Mouse (Mus musculus): ENCODE data around the gene Gabrb1. TPM values are rescaled to one million over a fixed set of nuclear protein-coding genes. Genes with fewer than 3 reads are reported as not detected.

The Gabrb1 gene
- polyA plus RNA-seq, 1 experiment, result not detected

- 90% methylated on average over 5 of the region's 5 CpGs for WGBS
- DNase-seq (ENCODE audit: low read depth in 1 of 2, low spot score in 2 of 2), result no peak
- TF ChIP-seq POLR2A (IDR thresholded peaks at IDR 0.05; ENCODE audit: low read depth, low read length), result no peak
- no peak for TF ChIP-seq CTCF (IDR thresholded peaks at IDR 0.05; ENCODE audit: extremely low read depth, insufficient read depth, insufficient read length, insufficient replicate concordance)
- Histone ChIP-seq H3K27me3 (ENCODE audit: control insufficient read depth, insufficient read depth, low read length) (peaks cover 5% of the 10 kb centered on the region; the same call in 1 of the 2 replicates), H3K4me1 (ENCODE audit: control insufficient read depth, insufficient read depth, insufficient read length) (peaks cover 3% of the 10 kb centered on the region; the same call in 1 of the 2 replicates), H3K36me3 (ENCODE audit: control insufficient read depth, insufficient read depth, low read length) (no peaks in the 10 kb centered on the region), H3K27ac (ENCODE audit: insufficient read depth, low read length) (no peak overlapping the region), H3K4me3 (ENCODE audit: extremely low read depth, insufficient read depth, insufficient read length) (no peak overlapping the region)
Observed at GRCm38 (mm10) chr5:71654056-71654455, 3.9 kb upstream of the Gabrb1 start.

GRCm38 (mm10) chr5:71656771-71657170 lies 1.1 kb upstream of the Gabrb1 start:
- peaks cover 3% of the 10 kb centered on the region; the same call in 1 of the 2 replicates for H3K4me1 ChIP-seq (ENCODE audit: control insufficient read depth, insufficient read depth, insufficient read length)
- peaks cover 5% of the 10 kb centered on the region; the same call in 1 of the 2 replicates for H3K27me3 ChIP-seq (ENCODE audit: control insufficient read depth, insufficient read depth, low read length)
- WGBS, result 7% methylated on average over 10 of the region's 10 CpGs
- H3K27ac ChIP-seq (ENCODE audit: insufficient read depth, low read length), result no peak overlapping the region
- no peaks in the 10 kb centered on the region for H3K36me3 ChIP-seq (ENCODE audit: control insufficient read depth, insufficient read depth, low read length)
- DNase-seq (ENCODE audit: low read depth in 1 of 2, low spot score in 2 of 2), result no peak
- no peak for TF ChIP-seq CTCF (IDR thresholded peaks at IDR 0.05; ENCODE audit: extremely low read depth, insufficient read depth, insufficient read length, insufficient replicate concordance)
- no peak for TF ChIP-seq POLR2A (IDR thresholded peaks at IDR 0.05; ENCODE audit: low read depth, low read length)
- no peak overlapping the region for H3K4me3 ChIP-seq (ENCODE audit: extremely low read depth, insufficient read depth, insufficient read length)

- DNase-seq (ENCODE audit: low read depth in 1 of 2, low spot score in 2 of 2), result no peak
- Histone ChIP-seq H3K27me3 (ENCODE audit: control insufficient read depth, insufficient read depth, low read length) (peaks cover 5% of the 10 kb centered on the region; the same call in 1 of the 2 replicates), H3K27ac (ENCODE audit: insufficient read depth, low read length) (no peak within 1 kb of the TSS), H3K4me3 (ENCODE audit: extremely low read depth, insufficient read depth, insufficient read length) (no peak within 1 kb of the TSS), H3K4me1 (ENCODE audit: control insufficient read depth, insufficient read depth, insufficient read length) (peaks cover 3% of the 10 kb centered on the region; the same call in 1 of the 2 replicates), H3K36me3 (ENCODE audit: control insufficient read depth, insufficient read depth, low read length) (no peaks in the 10 kb centered on the region)
- TF ChIP-seq CTCF (IDR thresholded peaks at IDR 0.05; ENCODE audit: extremely low read depth, insufficient read depth, insufficient read length, insufficient replicate concordance), result no peak
- TF ChIP-seq POLR2A (IDR thresholded peaks at IDR 0.05; ENCODE audit: low read depth, low read length), result no peak
- 3% methylated on average over 15 of the region's 15 CpGs for WGBS
Observed at GRCm38 (mm10) chr5:71658115-71658497, 193 bp downstream of the Gabrb1 start, which contains the start of gene Gabra4. Gabra4 (minus strand) TSS chr5:71658308.

- 65% methylated on average over 4 of the region's 4 CpGs for WGBS
- Histone ChIP-seq H3K4me1 (ENCODE audit: control insufficient read depth, insufficient read depth, insufficient read length) (no peaks in the 10 kb centered on the region), H3K36me3 (ENCODE audit: control insufficient read depth, insufficient read depth, low read length) (no peaks in the 10 kb centered on the region), H3K27ac (ENCODE audit: insufficient read depth, low read length) (no peak overlapping the region), H3K27me3 (ENCODE audit: control insufficient read depth, insufficient read depth, low read length) (no peaks in the 10 kb centered on the region), H3K4me3 (ENCODE audit: extremely low read depth, insufficient read depth, insufficient read length) (no peak overlapping the region)
- DNase-seq (ENCODE audit: low read depth in 1 of 2, low spot score in 2 of 2), result no peak
- no peak for TF ChIP-seq POLR2A (IDR thresholded peaks at IDR 0.05; ENCODE audit: low read depth, low read length)
- TF ChIP-seq CTCF (IDR thresholded peaks at IDR 0.05; ENCODE audit: extremely low read depth, insufficient read depth, insufficient read length, insufficient replicate concordance), result no peak
Observed at GRCm38 (mm10) chr5:71665593-71665992, 7.7 kb downstream of the Gabrb1 start.

GRCm38 (mm10) chr5:71699696-71700467 lies 42.0 kb downstream of the Gabrb1 start:
- DNase-seq (ENCODE audit: low read depth in 1 of 2, low spot score in 2 of 2), result no peak
- TF ChIP-seq CTCF (IDR thresholded peaks at IDR 0.05; ENCODE audit: extremely low read depth, insufficient read depth, insufficient read length, insufficient replicate concordance), result no peak
- no peak for TF ChIP-seq POLR2A (IDR thresholded peaks at IDR 0.05; ENCODE audit: low read depth, low read length)
- WGBS, result 4% methylated on average over 19 of the region's 19 CpGs

GRCm38 (mm10) chr5:71700468-71701272 lies 42.8 kb downstream of the Gabrb1 start:
- H3K36me3 ChIP-seq (ENCODE audit: control insufficient read depth, insufficient read depth, low read length), result no peaks in the 10 kb centered on the region
- peaks cover 3% of the 10 kb centered on the region; the same call in 1 of the 2 replicates for H3K27me3 ChIP-seq (ENCODE audit: control insufficient read depth, insufficient read depth, low read length)
- no peak for DNase-seq (ENCODE audit: low read depth in 1 of 2, low spot score in 2 of 2)
- H3K4me3 ChIP-seq (ENCODE audit: extremely low read depth, insufficient read depth, insufficient read length), result no peak overlapping the region
- 5% methylated on average over 46 of the region's 46 CpGs for WGBS
- H3K4me1 ChIP-seq (ENCODE audit: control insufficient read depth, insufficient read depth, insufficient read length), result no peaks in the 10 kb centered on the region
- TF ChIP-seq CTCF (IDR thresholded peaks at IDR 0.05; ENCODE audit: extremely low read depth, insufficient read depth, insufficient read length, insufficient replicate concordance) (no peak), POLR2A (IDR thresholded peaks at IDR 0.05; ENCODE audit: low read depth, low read length) (no peak)
- H3K27ac ChIP-seq (ENCODE audit: insufficient read depth, low read length), result no peak overlapping the region

More at GRCm38 (mm10) chr5:71699696-71700467, 42.0 kb downstream of the Gabrb1 start:
- no peak overlapping the region for H3K27ac ChIP-seq (ENCODE audit: insufficient read depth, low read length)
- H3K4me1 ChIP-seq (ENCODE audit: control insufficient read depth, insufficient read depth, insufficient read length), result no peaks in the 10 kb centered on the region
- H3K4me3 ChIP-seq (ENCODE audit: extremely low read depth, insufficient read depth, insufficient read length), result no peak overlapping the region
- H3K27me3 ChIP-seq (ENCODE audit: control insufficient read depth, insufficient read depth, low read length), result peaks cover 3% of the 10 kb centered on the region; the same call in 1 of the 2 replicates
- no peaks in the 10 kb centered on the region for H3K36me3 ChIP-seq (ENCODE audit: control insufficient read depth, insufficient read depth, low read length)

Measured in spleen, adult 2 months (tissue).